Mouse (Mus musculus): Measurements from ENCODE around the gene Ikzf1. TPM values are rescaled to one million over a fixed set of nuclear protein-coding genes. Genes with fewer than 3 reads are reported as not detected.
A peak's percentile ranks its signal among the peaks of the same experiment; 100 is the strongest.

Gene Ikzf1
- polyA plus RNA-seq, 1 experiment from 2014 or later: 1.5 TPM

- Histone ChIP-seq H3K9me3 (ENCODE audit: control insufficient read depth, low read length) (no peaks in the 10 kb centered on the region), H3K27me3 (ENCODE audit: control insufficient read depth, insufficient read depth, low read length) (peaks cover 58% of the 10 kb centered on the region), H3K36me3 (ENCODE audit: control insufficient read depth, insufficient read depth, low read length) (no peaks in the 10 kb centered on the region), H3K27ac (replicated peaks in 1 of 2; ENCODE audit: control insufficient read depth in 1 of 2, insufficient read depth in 1 of 2, low read depth in 2 of 2, low read length in 2 of 2) (no peak overlapping the region), H3K9ac (ENCODE audit: low read length) (no peak overlapping the region), H3K4me2 (ENCODE audit: low read length) (peak overlapping the region; percentile 99), H3K4me1 (ENCODE audit: control insufficient read depth in 2 of 2, insufficient read depth in 2 of 2, low read length in 2 of 2) (peaks cover 0 to 2% of the 10 kb centered on the region in 2 experiments; a peak in 1 of 4 replicates), H3K4me3 (ENCODE audit: control insufficient read depth in 1 of 2, insufficient read depth in 1 of 2, low read depth in 1 of 2, low read length in 2 of 2) (no peak overlapping the region)
- ATAC-seq (ENCODE audit: insufficient number of reproducible peaks, insufficient read depth, low FRiP score, low read depth): no peak
- 59% methylated on average over 9 of the region's 9 CpGs for WGBS
Measured at GRCm38 (mm10) chr11:11684056-11684929, 510 bp upstream of the Ikzf1 start.

GRCm38 (mm10) chr11:11685853-11686395, 1.1 kb downstream of the Ikzf1 start:
- Histone ChIP-seq H3K4me3 (ENCODE audit: control insufficient read depth in 1 of 2, insufficient read depth in 1 of 2, low read depth in 1 of 2, low read length in 2 of 2) (peak overlapping the region; percentile 50 to 80), H3K27me3 (ENCODE audit: control insufficient read depth, insufficient read depth, low read length) (peaks cover 58% of the 10 kb centered on the region), H3K4me1 (ENCODE audit: control insufficient read depth in 2 of 2, insufficient read depth in 2 of 2, low read length in 2 of 2) (peaks cover 0 to 2% of the 10 kb centered on the region in 2 experiments; a peak in 1 of 4 replicates), H3K9me3 (ENCODE audit: control insufficient read depth, low read length) (no peaks in the 10 kb centered on the region), H3K4me2 (ENCODE audit: low read length) (peak overlapping the region; percentile 99), H3K36me3 (ENCODE audit: control insufficient read depth, insufficient read depth, low read length) (no peaks in the 10 kb centered on the region), H3K9ac (ENCODE audit: low read length) (peak overlapping the region; percentile 53), H3K27ac (replicated peaks in 1 of 2; ENCODE audit: control insufficient read depth in 1 of 2, insufficient read depth in 1 of 2, low read depth in 2 of 2, low read length in 2 of 2) (no peak overlapping the region)
- ATAC-seq (ENCODE audit: insufficient number of reproducible peaks, insufficient read depth, low FRiP score, low read depth): peak; percentile 71
- under 1% methylated on average over 56 of the region's 66 CpGs for WGBS

GRCm38 (mm10) chr11:11686569-11687051, 1.8 kb downstream of the Ikzf1 start:
- Histone ChIP-seq H3K9me3 (ENCODE audit: control insufficient read depth, low read length) (no peaks in the 10 kb centered on the region), H3K4me2 (ENCODE audit: low read length) (peak overlapping the region; percentile 99), H3K27me3 (ENCODE audit: control insufficient read depth, insufficient read depth, low read length) (peaks cover 58% of the 10 kb centered on the region), H3K4me1 (ENCODE audit: control insufficient read depth in 2 of 2, insufficient read depth in 2 of 2, low read length in 2 of 2) (peaks cover 0 to 2% of the 10 kb centered on the region in 2 experiments; a peak in 1 of 4 replicates), H3K36me3 (ENCODE audit: control insufficient read depth, insufficient read depth, low read length) (no peaks in the 10 kb centered on the region), H3K9ac (ENCODE audit: low read length) (peak overlapping the region; percentile 53; the same call in 1 of the 2 replicates), H3K4me3 (ENCODE audit: control insufficient read depth in 1 of 2, insufficient read depth in 1 of 2, low read depth in 1 of 2, low read length in 2 of 2) (peak overlapping the region; percentile 50 to 80), H3K27ac (replicated peaks in 1 of 2; ENCODE audit: control insufficient read depth in 1 of 2, insufficient read depth in 1 of 2, low read depth in 2 of 2, low read length in 2 of 2) (no peak overlapping the region)
- 15% methylated on average over 16 of the region's 16 CpGs for WGBS
- ATAC-seq (ENCODE audit: insufficient number of reproducible peaks, insufficient read depth, low FRiP score, low read depth): no peak

- no peak overlapping the region for H3K9ac ChIP-seq (ENCODE audit: low read length)
- H3K36me3 ChIP-seq (ENCODE audit: control insufficient read depth, insufficient read depth, low read length): no peaks in the 10 kb centered on the region
- H3K9me3 ChIP-seq (ENCODE audit: control insufficient read depth, low read length): no peaks in the 10 kb centered on the region
- H3K27me3 ChIP-seq (ENCODE audit: control insufficient read depth, insufficient read depth, low read length): peaks cover 54% of the 10 kb centered on the region
- no peak overlapping the region for H3K4me2 ChIP-seq (ENCODE audit: low read length)
- no peak for ATAC-seq (ENCODE audit: insufficient number of reproducible peaks, insufficient read depth, low FRiP score, low read depth)
- H3K4me3 ChIP-seq (ENCODE audit: control insufficient read depth in 1 of 2, insufficient read depth in 1 of 2, low read depth in 1 of 2, low read length in 2 of 2): no peak overlapping the region
- 92% methylated on average over 8 of the region's 8 CpGs for WGBS
- no peak overlapping the region for H3K27ac ChIP-seq (replicated peaks in 1 of 2; ENCODE audit: control insufficient read depth in 1 of 2, insufficient read depth in 1 of 2, low read depth in 2 of 2, low read length in 2 of 2)
- H3K4me1 ChIP-seq (ENCODE audit: control insufficient read depth in 2 of 2, insufficient read depth in 2 of 2, low read length in 2 of 2): peaks cover 0 to 2% of the 10 kb centered on the region in 2 experiments; a peak in 1 of 4 replicates
Measured at GRCm38 (mm10) chr11:11687551-11688185, 2.9 kb downstream of the Ikzf1 start.

- peaks cover 0 to 2% of the 10 kb centered on the region in 2 experiments; a peak in 1 of 4 replicates for H3K4me1 ChIP-seq (ENCODE audit: control insufficient read depth in 2 of 2, insufficient read depth in 2 of 2, low read length in 2 of 2)
- no peak overlapping the region for H3K9ac ChIP-seq (ENCODE audit: low read length)
- H3K9me3 ChIP-seq (ENCODE audit: control insufficient read depth, low read length): no peaks in the 10 kb centered on the region
- H3K27ac ChIP-seq (replicated peaks in 1 of 2; ENCODE audit: control insufficient read depth in 1 of 2, insufficient read depth in 1 of 2, low read depth in 2 of 2, low read length in 2 of 2): no peak overlapping the region
- no peaks in the 10 kb centered on the region for H3K36me3 ChIP-seq (ENCODE audit: control insufficient read depth, insufficient read depth, low read length)
- H3K4me2 ChIP-seq (ENCODE audit: low read length): no peak overlapping the region
- WGBS: 79% methylated on average over 6 of the region's 6 CpGs
- ATAC-seq (ENCODE audit: insufficient number of reproducible peaks, insufficient read depth, low FRiP score, low read depth): no peak
- H3K27me3 ChIP-seq (ENCODE audit: control insufficient read depth, insufficient read depth, low read length): peaks cover 46% of the 10 kb centered on the region
- no peak overlapping the region for H3K4me3 ChIP-seq (ENCODE audit: control insufficient read depth in 1 of 2, insufficient read depth in 1 of 2, low read depth in 1 of 2, low read length in 2 of 2)
Measured at GRCm38 (mm10) chr11:11688766-11689330, 4.0 kb downstream of the Ikzf1 start.

GRCm38 (mm10) chr11:11689701-11690058, 4.9 kb downstream of the Ikzf1 start:
- Histone ChIP-seq H3K4me3 (ENCODE audit: control insufficient read depth in 1 of 2, insufficient read depth in 1 of 2, low read depth in 1 of 2, low read length in 2 of 2) (no peak overlapping the region), H3K4me2 (ENCODE audit: low read length) (no peak overlapping the region), H3K4me1 (ENCODE audit: control insufficient read depth in 2 of 2, insufficient read depth in 2 of 2, low read length in 2 of 2) (peaks cover 0 to 2% of the 10 kb centered on the region in 2 experiments; a peak in 1 of 4 replicates)

More at GRCm38 (mm10) chr11:11689701-11690058, 4.9 kb downstream of the Ikzf1 start:
- ATAC-seq (ENCODE audit: insufficient number of reproducible peaks, insufficient read depth, low FRiP score, low read depth): no peak
- Histone ChIP-seq H3K9ac (ENCODE audit: low read length) (no peak overlapping the region), H3K9me3 (ENCODE audit: control insufficient read depth, low read length) (no peaks in the 10 kb centered on the region), H3K27me3 (ENCODE audit: control insufficient read depth, insufficient read depth, low read length) (peaks cover 38% of the 10 kb centered on the region), H3K36me3 (ENCODE audit: control insufficient read depth, insufficient read depth, low read length) (no peaks in the 10 kb centered on the region), H3K27ac (replicated peaks in 1 of 2; ENCODE audit: control insufficient read depth in 1 of 2, insufficient read depth in 1 of 2, low read depth in 2 of 2, low read length in 2 of 2) (no peak overlapping the region)

Data from heart, embryonic 14.5 days (tissue).